Mouse (Mus musculus) frontal cortex, adult 2 months (tissue): Measurements from ENCODE around the gene Nrip1. TPM values are rescaled to one million over a fixed set of nuclear protein-coding genes. Genes with fewer than 3 reads are reported as not detected.

Experiments used
- DNase-seq, 2 experiments: peaks; one replicate each; pipeline ENCODE4 v3.0.0; 2022; ENCODE audit warnings: low spot score in 1 of 2; ENCODE audit errors: extremely low spot score in 1 of 2
- polyA plus RNA-seq: library from polyadenylated mRNA; depleted of rRNA; stranded (reverse); fragments of >200 nt; gene quantifications from 2 replicates; pipeline ENCODE4 v1.2.3, GENCODE M21; 2012

The Nrip1 gene
- polyA plus RNA-seq, 1 experiment: 10.1 TPM

GRCm38 (mm10) chr16:76316940-76317822 lies 56.4 kb downstream of the Nrip1 start:
- no peak for DNase-seq

- no peak for DNase-seq
These were observed 58.0 kb downstream of the Nrip1 start for GRCm38 (mm10) chr16:76315642-76316041.

- no peak for DNase-seq
These were observed 59.3 kb downstream of the Nrip1 start for GRCm38 (mm10) chr16:76314013-76314950.

DNA sequence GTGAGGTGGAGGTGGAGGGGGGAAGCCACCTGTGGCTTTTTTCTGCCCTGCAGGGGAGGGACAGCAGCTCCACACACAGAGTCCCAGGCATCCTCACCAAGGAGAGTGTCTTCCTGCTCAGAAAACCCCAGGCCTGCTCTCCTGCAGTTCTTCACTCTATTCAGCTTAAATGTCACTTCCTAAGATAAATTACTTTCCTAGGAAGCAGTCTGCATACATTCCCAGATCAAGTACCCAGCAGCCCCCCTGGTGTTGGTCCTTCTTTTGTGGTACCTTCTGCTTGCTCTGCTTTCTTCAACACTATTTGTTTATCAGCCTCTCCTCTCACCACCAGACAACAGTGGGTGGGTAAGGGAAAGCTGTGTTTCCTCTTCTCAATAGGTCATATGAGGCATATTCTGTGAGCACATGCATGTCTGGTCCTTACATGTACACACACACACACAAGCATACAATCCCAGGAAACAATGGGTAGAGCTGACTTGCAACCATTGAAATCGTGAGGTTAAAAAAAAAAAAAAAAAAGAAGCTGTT lies 60.7 kb downstream of the Nrip1 start:
- DNase-seq: no peak

- no peak for DNase-seq
These were observed 62.8 kb downstream of the Nrip1 start for GRCm38 (mm10) chr16:76310791-76311190.

GRCm38 (mm10) chr16:76310286-76310685 lies 63.3 kb downstream of the Nrip1 start:
- no peak for DNase-seq

DNA sequence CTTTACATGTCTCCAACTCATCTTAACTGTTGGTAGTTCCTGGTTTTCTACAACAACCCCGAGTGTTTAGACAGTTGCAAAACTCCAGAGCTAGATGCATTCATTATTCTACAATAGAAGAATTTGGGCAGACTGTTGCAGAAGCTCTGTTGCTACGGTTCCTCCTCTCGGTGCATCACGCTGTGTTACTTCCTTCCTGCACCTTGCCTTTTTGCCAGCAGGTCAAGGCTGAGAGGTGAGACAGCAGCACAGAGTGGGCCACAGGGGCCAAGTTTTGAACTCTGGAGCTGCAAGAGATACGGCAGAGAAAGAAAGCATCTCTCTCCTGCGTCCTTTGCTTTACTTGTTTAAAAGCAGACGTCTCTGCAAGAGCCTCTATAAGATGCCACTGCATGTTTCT lies 64.3 kb downstream of the Nrip1 start:
- DNase-seq: no peak

GRCm38 (mm10) chr16:76307039-76307438 lies 66.6 kb downstream of the Nrip1 start:
- no peak for DNase-seq

- no peak for DNase-seq
These were observed 67.2 kb downstream of the Nrip1 start for GRCm38 (mm10) chr16:76306446-76306845.

DNA sequence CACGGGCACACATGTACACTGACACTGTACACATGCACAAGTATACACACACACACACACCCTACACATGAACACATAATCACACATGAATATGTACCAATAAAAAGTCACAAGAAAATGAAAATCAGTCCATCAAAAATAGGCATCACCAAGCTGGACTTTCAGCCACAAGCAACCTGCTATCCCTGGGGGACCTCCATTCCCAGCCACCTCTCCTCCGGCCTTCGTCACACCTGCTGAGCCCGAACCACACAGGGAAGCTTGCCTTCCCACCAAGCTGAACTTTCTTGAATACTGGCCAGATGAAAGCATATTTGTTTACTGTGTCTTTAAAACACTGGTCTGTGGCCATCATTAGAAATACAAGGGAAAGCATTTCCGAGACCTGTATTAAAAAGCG lies 70.2 kb downstream of the Nrip1 start:
- DNase-seq: no peak

DNA sequence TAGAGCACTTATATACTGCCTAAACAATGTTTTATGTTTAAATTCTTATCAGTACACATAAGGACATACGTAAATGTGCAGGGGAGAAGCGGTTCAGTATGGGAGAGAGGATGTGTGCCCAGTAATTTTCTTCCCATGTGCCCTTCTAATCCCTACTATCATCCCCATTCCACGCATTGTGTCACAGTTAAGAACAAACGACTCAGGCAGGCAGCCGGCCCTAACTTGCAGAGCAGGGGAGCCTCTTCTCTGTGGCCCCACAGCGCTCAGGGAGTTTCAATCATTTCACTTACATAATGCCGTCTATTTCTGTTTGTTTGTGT lies 71.9 kb downstream of the Nrip1 start:
- DNase-seq: no peak

GRCm38 (mm10) chr16:76301037-76301727 lies 72.4 kb downstream of the Nrip1 start:
- no peak for DNase-seq

- DNase-seq: no peak
These were observed 73.2 kb downstream of the Nrip1 start for GRCm38 (mm10) chr16:76300452-76300851.

DNA sequence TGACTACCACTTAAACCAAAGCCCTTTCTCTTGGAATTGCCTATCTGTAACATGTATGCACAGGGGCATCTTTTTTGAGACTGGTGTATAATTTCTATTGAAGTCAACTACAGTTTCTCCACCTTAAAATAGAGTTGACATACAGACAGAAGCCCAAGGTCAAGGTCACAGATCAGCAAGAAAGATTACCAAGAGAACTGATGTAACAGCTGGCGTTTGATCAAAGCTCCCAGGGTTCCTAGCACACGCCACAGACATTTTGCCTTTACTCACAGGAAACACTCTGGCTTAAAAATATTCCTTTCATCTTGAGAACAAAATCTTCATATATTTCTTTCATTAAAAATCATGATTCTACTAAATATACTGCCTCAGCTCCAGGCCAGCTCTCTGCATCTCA lies 74.1 kb downstream of the Nrip1 start:
- no peak for DNase-seq

- no peak for DNase-seq
These were observed 78.3 kb downstream of the Nrip1 start for GRCm38 (mm10) chr16:76295322-76295721.

- no peak for DNase-seq
These were observed 79.1 kb downstream of the Nrip1 start for GRCm38 (mm10) chr16:76294550-76294949.

GRCm38 (mm10) chr16:76293765-76294463 lies 79.7 kb downstream of the Nrip1 start:
- no peak for DNase-seq

- DNase-seq: no peak
These were observed 80.5 kb downstream of the Nrip1 start for GRCm38 (mm10) chr16:76293176-76293575.

- DNase-seq: no peak
These were observed 81.0 kb downstream of the Nrip1 start for GRCm38 (mm10) chr16:76292656-76293055.

DNA sequence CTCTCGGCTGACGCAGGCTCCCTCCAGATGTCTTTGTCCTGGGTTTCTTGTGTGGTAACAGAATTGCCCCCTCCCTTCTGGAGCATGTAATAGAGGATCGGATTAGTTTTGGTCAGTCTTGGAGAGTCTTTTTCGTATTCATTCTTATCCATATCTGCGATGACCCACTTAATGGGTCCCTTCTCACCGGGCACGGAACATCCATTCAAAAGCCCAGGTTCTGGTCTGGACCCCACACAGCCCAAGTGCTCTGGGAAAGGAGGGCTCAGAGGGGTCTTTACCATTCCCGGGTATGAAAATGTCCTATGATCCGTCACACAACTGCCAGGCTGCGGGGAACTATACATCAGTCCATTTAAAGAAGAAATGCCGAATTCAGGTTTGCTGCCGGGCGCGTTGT lies 82.3 kb downstream of the Nrip1 start:
- DNase-seq: no peak
